Mouse (Mus musculus) thymus, postnatal 36 days (tissue): ENCODE data around the gene Kdm1a.

ENCODE experiments used
- DNase-seq, 2 experiments: peaks; one replicate each; pipeline ENCODE4 v3.0.0; 2022; ENCODE audit warnings: mixed read lengths in 2 of 2

The Kdm1a gene

GRCm38 (mm10) chr4:136601476-136601875, 1.0 kb downstream of the Kdm1a start:
- DNase-seq, result peak in 1 of 2 experiments; percentile 18

- DNase-seq, result no peak
Measured at GRCm38 (mm10) chr4:136600536-136600935, 2.0 kb downstream of the Kdm1a start.

GRCm38 (mm10) chr4:136599869-136600268, 2.7 kb downstream of the Kdm1a start:
- DNase-seq, result no peak

GRCm38 (mm10) chr4:136598268-136598876, 4.2 kb downstream of the Kdm1a start:
- no peak for DNase-seq

GRCm38 (mm10) chr4:136595221-136595620, 7.3 kb downstream of the Kdm1a start:
- no peak for DNase-seq

GRCm38 (mm10) chr4:136594006-136594405, 8.5 kb downstream of the Kdm1a start:
- no peak for DNase-seq

- no peak for DNase-seq
Measured at GRCm38 (mm10) chr4:136592111-136592510, 10.4 kb downstream of the Kdm1a start.

- DNase-seq, result no peak
Measured at GRCm38 (mm10) chr4:136588003-136588402, 14.5 kb downstream of the Kdm1a start.

- DNase-seq, result no peak
Measured at GRCm38 (mm10) chr4:136587221-136587827, 15.2 kb downstream of the Kdm1a start.

GRCm38 (mm10) chr4:136581885-136582284, 20.6 kb downstream of the Kdm1a start:
- no peak for DNase-seq

GRCm38 (mm10) chr4:136569998-136570397, 32.5 kb downstream of the Kdm1a start:
- no peak for DNase-seq

- DNase-seq, result peak in 1 of 2 experiments; percentile 16
Measured at GRCm38 (mm10) chr4:136568629-136569028, 33.9 kb downstream of the Kdm1a start.

GRCm38 (mm10) chr4:136562755-136563154, 39.8 kb downstream of the Kdm1a start:
- DNase-seq, result no peak

GRCm38 (mm10) chr4:136560270-136560991, 42.1 kb downstream of the Kdm1a start:
- no peak for DNase-seq

- no peak for DNase-seq
Measured at GRCm38 (mm10) chr4:136559690-136560089, 42.8 kb downstream of the Kdm1a start.

- no peak for DNase-seq
Measured at GRCm38 (mm10) chr4:136557638-136558037, 44.9 kb downstream of the Kdm1a start.

- DNase-seq, result no peak
Measured at GRCm38 (mm10) chr4:136553108-136553507, 49.4 kb downstream of the Kdm1a start.

- DNase-seq, result no peak
Measured at GRCm38 (mm10) chr4:136548381-136548801, 54.1 kb downstream of the Kdm1a start.

GRCm38 (mm10) chr4:136547721-136548120, 54.8 kb downstream of the Kdm1a start:
- DNase-seq, result no peak

- no peak for DNase-seq
Measured at GRCm38 (mm10) chr4:136546279-136547045, 56.1 kb downstream of the Kdm1a start.

- no peak for DNase-seq
Measured at GRCm38 (mm10) chr4:136545151-136545550, 57.4 kb downstream of the Kdm1a start.

GRCm38 (mm10) chr4:136526412-136526811, 76.1 kb downstream of the Kdm1a start:
- peak; percentile 27 to 37 for DNase-seq

GRCm38 (mm10) chr4:136524309-136524708, 78.2 kb downstream of the Kdm1a start:
- DNase-seq, result no peak
